Comparison of ENCODE assay signal across 8 mouse cellular contexts in the genomic region with DNA sequence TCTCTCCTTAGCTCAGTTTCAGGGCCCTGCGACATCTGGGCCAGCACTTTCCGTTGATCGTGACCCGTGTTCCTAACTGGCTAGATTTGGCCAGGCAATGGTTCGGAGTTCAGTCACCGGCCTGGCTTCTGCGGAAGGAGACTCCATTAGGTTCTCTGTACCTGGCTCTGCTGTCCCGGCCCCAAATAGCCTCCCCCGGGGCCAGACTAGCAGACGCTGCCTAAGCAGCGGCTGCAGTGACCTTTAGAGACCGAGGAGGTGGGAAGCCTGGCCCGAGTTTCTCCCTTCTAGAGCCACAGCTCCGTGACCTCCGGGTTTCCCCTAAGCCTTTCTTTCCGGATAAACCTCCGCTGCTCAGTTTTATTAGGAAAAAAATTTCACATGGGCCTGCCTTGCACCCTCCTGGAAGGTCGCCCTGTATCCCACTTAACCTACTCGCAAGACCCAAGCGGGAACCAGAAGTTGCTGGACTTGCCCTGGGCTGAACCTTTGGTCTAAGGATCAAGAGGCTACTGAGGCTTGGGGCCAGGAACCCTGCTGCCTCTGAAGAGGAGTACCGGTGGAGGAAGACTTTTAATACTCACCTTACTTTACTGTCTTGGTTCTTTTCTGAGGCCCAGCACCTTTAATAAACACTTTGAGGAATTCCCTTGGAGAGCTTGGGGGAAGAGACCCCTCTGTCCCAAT. TPM values are rescaled to one million over a fixed set of nuclear protein-coding genes. Genes with fewer than 3 reads are reported as not detected.
DNase-seq lines count a peak whose midpoint lies in the region; ATAC-seq and TF ChIP-seq lines count a peak whose summit lies in the region.

No protein-coding gene starts in this region.

- 2% methylated on average over 21 of the region's 21 CpGs for WGBS in heart, embryonic 12.5 days
- WGBS in hindbrain, embryonic 11.5 days, result under 1% methylated on average over 21 of the region's 21 CpGs
- WGBS in liver, embryonic 16.5 days (ENCODE audit: insufficient replicate concordance), result 2% methylated on average over 21 of the region's 21 CpGs

- no peak overlapping the region for H3K27ac ChIP-seq in heart, embryonic 12.5 days (ENCODE audit: poor library complexity, severe bottlenecking)
- no peak overlapping the region for H3K27ac ChIP-seq in bone marrow macrophage, adult 2 months (ENCODE audit: insufficient read depth, low read depth, low read length)
- peak overlapping the region; percentile 49; the same call in 1 of the 2 replicates for H3K27ac ChIP-seq in hindbrain, embryonic 11.5 days (ENCODE audit: low read depth, low read length)
- no peak overlapping the region for H3K27ac ChIP-seq in liver, embryonic 16.5 days (ENCODE audit: low read length)

- no peak for DNase-seq in heart, adult 11 months
- DNase-seq in hindbrain, embryonic 11.5 days (ENCODE audit: low spot score), result no peak
- DNase-seq in urinary bladder, postnatal 36 days (ENCODE audit: low spot score in 2 of 2), result no peak
- DNase-seq in cerebellum, adult 8-10 months, result no peak
- no peak for DNase-seq in cerebellum, postnatal 14 days

- H3K4me1 ChIP-seq in heart, embryonic 12.5 days (replicated peaks), result peaks cover 49% of the 10 kb centered on the region
- no peaks in the 10 kb centered on the region; the same call in 1 of the 2 replicates for H3K4me1 ChIP-seq in bone marrow macrophage, adult 2 months (ENCODE audit: control insufficient read depth, insufficient read depth, low read length)
- H3K4me1 ChIP-seq in hindbrain, embryonic 11.5 days (replicated peaks; ENCODE audit: control insufficient read depth, insufficient read depth, low read length), result peaks cover 21% of the 10 kb centered on the region
- peaks cover 8% of the 10 kb centered on the region for H3K4me1 ChIP-seq in liver, embryonic 16.5 days (ENCODE audit: control insufficient read depth, low read depth, low read length)

- H3K36me3 ChIP-seq in heart, embryonic 12.5 days, result no peaks in the 10 kb centered on the region
- no peaks in the 10 kb centered on the region for H3K36me3 ChIP-seq in hindbrain, embryonic 11.5 days (ENCODE audit: control insufficient read depth, insufficient read depth, low read length)
- no peaks in the 10 kb centered on the region for H3K36me3 ChIP-seq in liver, embryonic 16.5 days (ENCODE audit: control insufficient read depth, insufficient read depth)

- no peak overlapping the region for H3K9ac ChIP-seq in heart, embryonic 12.5 days
- H3K9ac ChIP-seq in hindbrain, embryonic 11.5 days (ENCODE audit: low read depth, low read length), result 0 out of 2 replicates have a peak overlapping the region, but pooled peaks have one; percentile 40
- no peak overlapping the region for H3K9ac ChIP-seq in liver, embryonic 16.5 days (ENCODE audit: low read depth, low read length)

- no peaks in the 10 kb centered on the region for H3K9me3 ChIP-seq in heart, embryonic 12.5 days (replicated peaks)
- H3K9me3 ChIP-seq in hindbrain, embryonic 11.5 days (ENCODE audit: control insufficient read depth, low read length), result no peaks in the 10 kb centered on the region
- no peaks in the 10 kb centered on the region for H3K9me3 ChIP-seq in liver, embryonic 16.5 days (replicated peaks; ENCODE audit: control insufficient read depth, low read length)

- no peak for TF ChIP-seq CTCF in bone marrow macrophage, adult 2 months (IDR thresholded peaks at IDR 0.05; ENCODE audit: low read depth, low read length)

- H3K4me3 ChIP-seq in heart, embryonic 12.5 days, result peak overlapping the region; percentile 44
- H3K4me3 ChIP-seq in bone marrow macrophage, adult 2 months (ENCODE audit: insufficient read depth, low read length), result peak overlapping the region; percentile 55
- H3K4me3 ChIP-seq in hindbrain, embryonic 11.5 days (ENCODE audit: low read depth, low read length), result peak overlapping the region; percentile 39
- peak overlapping the region; percentile 34 for H3K4me3 ChIP-seq in liver, embryonic 16.5 days (ENCODE audit: low read depth, low read length)

- ATAC-seq in heart, embryonic 12.5 days (ENCODE audit: insufficient number of reproducible peaks, low FRiP score), result no peak
- ATAC-seq in hindbrain, embryonic 11.5 days (ENCODE audit: low FRiP score), result no peak
- no peak for ATAC-seq in liver, embryonic 16.5 days (ENCODE audit: low read depth)

- TF ChIP-seq POLR2A in bone marrow macrophage, adult 2 months (IDR thresholded peaks at IDR 0.05; ENCODE audit: borderline replicate concordance, low read depth, low read length), result no peak

- H3K4me2 ChIP-seq in heart, embryonic 12.5 days, result peak overlapping the region; percentile 66
- peak overlapping the region; percentile 51 for H3K4me2 ChIP-seq in hindbrain, embryonic 11.5 days (replicated peaks; ENCODE audit: low read depth, low read length)
- no peak overlapping the region for H3K4me2 ChIP-seq in liver, embryonic 16.5 days (ENCODE audit: low read depth, low read length)

- peaks cover 88% of the 10 kb centered on the region for H3K27me3 ChIP-seq in heart, embryonic 12.5 days (replicated peaks)
- peaks cover 90% of the 10 kb centered on the region for H3K27me3 ChIP-seq in hindbrain, embryonic 11.5 days (ENCODE audit: control insufficient read depth, insufficient read depth, low read length)
- H3K27me3 ChIP-seq in liver, embryonic 16.5 days (ENCODE audit: control insufficient read depth, insufficient read depth, low read depth, low read length), result peaks cover 100% of the 10 kb centered on the region

RNA-seq across cellular contexts. Expression of a gene that starts 13.4 kb away (rescaled TPM):
- polyA plus RNA-seq in heart, embryonic 12.5 days (2016; fragmentation: Nextera tagmentation; extraction: Ambion mirVana), result 0.36 and 0.70 TPM in 2 replicates
- 0.32 TPM in 1 of 2 replicates, not detected in the other for polyA plus RNA-seq in bone marrow macrophage, adult 2 months (2012; ENCODE audit: insufficient read depth, insufficient read length, missing spikeins)
- 21.9 and 24.4 TPM in 2 replicates for polyA plus RNA-seq in hindbrain, embryonic 11.5 days (2014; fragmentation: Nextera tagmentation; extraction: Ambion mirVana)
- 1.1 and 1.8 TPM in 2 replicates for polyA plus RNA-seq in liver, embryonic 16.5 days (2015; fragmentation: Nextera tagmentation; extraction: Ambion mirVana)
